Mouse (Mus musculus): ENCODE results near the gene H2-Eb2. TPM values are rescaled to one million over a fixed set of nuclear protein-coding genes. Genes with fewer than 3 reads are reported as not detected.

Gene H2-Eb2
- polyA plus RNA-seq, 1 experiment from 2014 or later: not detected

- H3K27me3 ChIP-seq (replicated peaks; ENCODE audit: low read depth, poor library complexity, severe bottlenecking): peaks cover 10% of the 10 kb centered on the region; the same call in 1 of the 2 replicates
- H3K27ac ChIP-seq (replicated peaks): no peak overlapping the region
- no peaks in the 10 kb centered on the region for H3K36me3 ChIP-seq (replicated peaks)
- no peak for DNase-seq (ENCODE audit: low spot score)
- 0 out of 2 replicates have a peak, but pooled peaks cover 2% of the 10 kb centered on the region for H3K4me1 ChIP-seq
- no peak overlapping the region for H3K4me3 ChIP-seq
- no peaks in the 10 kb centered on the region for H3K9me3 ChIP-seq
Observed at GRCm38 (mm10) chr17:34295307-34295706, 30.2 kb upstream of the H2-Eb2 start.

GRCm38 (mm10) chr17:34295891-34296794 is 29.3 kb upstream of the H2-Eb2 start:
- H3K27ac ChIP-seq (replicated peaks): no peak overlapping the region
- 0 out of 2 replicates have a peak, but pooled peaks cover 2% of the 10 kb centered on the region for H3K4me1 ChIP-seq
- no peaks in the 10 kb centered on the region for H3K9me3 ChIP-seq
- no peaks in the 10 kb centered on the region for H3K36me3 ChIP-seq (replicated peaks)
- peak; percentile 32 for DNase-seq (ENCODE audit: low spot score)
- peak overlapping the region; percentile 52 for H3K4me3 ChIP-seq
- 24% methylated on average over 23 of the region's 23 CpGs for WGBS
- H3K27me3 ChIP-seq (replicated peaks; ENCODE audit: low read depth, poor library complexity, severe bottlenecking): peaks cover 10% of the 10 kb centered on the region; the same call in 1 of the 2 replicates

- 62% methylated on average over 3 of the region's 3 CpGs for WGBS
- no peak overlapping the region for H3K4me3 ChIP-seq
- no peaks in the 10 kb centered on the region for H3K36me3 ChIP-seq (replicated peaks)
- peaks cover 10% of the 10 kb centered on the region; the same call in 1 of the 2 replicates for H3K27me3 ChIP-seq (replicated peaks; ENCODE audit: low read depth, poor library complexity, severe bottlenecking)
- H3K9me3 ChIP-seq: no peaks in the 10 kb centered on the region
- no peak overlapping the region for H3K27ac ChIP-seq (replicated peaks)
- H3K4me1 ChIP-seq: 0 out of 2 replicates have a peak, but pooled peaks cover 2% of the 10 kb centered on the region
- no peak for DNase-seq (ENCODE audit: low spot score)
Observed at GRCm38 (mm10) chr17:34299356-34299755, 26.1 kb upstream of the H2-Eb2 start.

GRCm38 (mm10) chr17:34300071-34300470 is 25.4 kb upstream of the H2-Eb2 start:
- Histone ChIP-seq H3K9me3 (no peaks in the 10 kb centered on the region), H3K27me3 (replicated peaks; ENCODE audit: low read depth, poor library complexity, severe bottlenecking) (peaks cover 9% of the 10 kb centered on the region; the same call in 1 of the 2 replicates), H3K4me3 (no peak overlapping the region), H3K36me3 (replicated peaks) (no peaks in the 10 kb centered on the region), H3K4me1 (0 out of 2 replicates have a peak, but pooled peaks cover 2% of the 10 kb centered on the region), H3K27ac (replicated peaks) (no peak overlapping the region)
- DNase-seq (ENCODE audit: low spot score): no peak
- 91% methylated on average over 8 of the region's 8 CpGs for WGBS

GRCm38 (mm10) chr17:34300691-34301566 is 24.5 kb upstream of the H2-Eb2 start:
- H3K27me3 ChIP-seq (replicated peaks; ENCODE audit: low read depth, poor library complexity, severe bottlenecking): peaks cover 6% of the 10 kb centered on the region; the same call in 1 of the 2 replicates
- no peaks in the 10 kb centered on the region for H3K9me3 ChIP-seq
- H3K4me3 ChIP-seq: no peak overlapping the region
- 78% methylated on average over 23 of the region's 23 CpGs for WGBS
- H3K36me3 ChIP-seq (replicated peaks): no peaks in the 10 kb centered on the region
- no peak for DNase-seq (ENCODE audit: low spot score)
- no peak overlapping the region for H3K27ac ChIP-seq (replicated peaks)
- H3K4me1 ChIP-seq: 0 out of 2 replicates have a peak, but pooled peaks cover 2% of the 10 kb centered on the region

GRCm38 (mm10) chr17:34301670-34302190 is 23.7 kb upstream of the H2-Eb2 start:
- 84% methylated on average over 4 of the region's 4 CpGs for WGBS
- Histone ChIP-seq H3K36me3 (replicated peaks) (no peaks in the 10 kb centered on the region), H3K4me3 (no peak overlapping the region), H3K9me3 (no peaks in the 10 kb centered on the region), H3K4me1 (no peaks in the 10 kb centered on the region), H3K27ac (replicated peaks) (no peak overlapping the region), H3K27me3 (replicated peaks; ENCODE audit: low read depth, poor library complexity, severe bottlenecking) (peaks cover 4% of the 10 kb centered on the region; the same call in 1 of the 2 replicates)
- no peak for DNase-seq (ENCODE audit: low spot score)

GRCm38 (mm10) chr17:34303789-34304188 is 21.7 kb upstream of the H2-Eb2 start:
- Histone ChIP-seq H3K4me1 (no peaks in the 10 kb centered on the region), H3K9me3 (no peaks in the 10 kb centered on the region), H3K27me3 (replicated peaks; ENCODE audit: low read depth, poor library complexity, severe bottlenecking) (peaks cover 6% of the 10 kb centered on the region), H3K36me3 (replicated peaks) (no peaks in the 10 kb centered on the region), H3K27ac (replicated peaks) (no peak overlapping the region), H3K4me3 (no peak overlapping the region)
- DNase-seq (ENCODE audit: low spot score): no peak
- 81% methylated on average over 2 of the region's 2 CpGs for WGBS

- Histone ChIP-seq H3K27me3 (replicated peaks; ENCODE audit: low read depth, poor library complexity, severe bottlenecking) (peaks cover 11% of the 10 kb centered on the region), H3K27ac (replicated peaks) (no peak overlapping the region), H3K4me3 (no peak overlapping the region), H3K4me1 (peaks cover 7% of the 10 kb centered on the region), H3K36me3 (replicated peaks) (no peaks in the 10 kb centered on the region), H3K9me3 (no peaks in the 10 kb centered on the region)
- peak; percentile 28 for DNase-seq (ENCODE audit: low spot score)
- 26% methylated on average over 4 of the region's 4 CpGs for WGBS
Observed at GRCm38 (mm10) chr17:34304751-34305150, 20.7 kb upstream of the H2-Eb2 start.

- Histone ChIP-seq H3K9me3 (no peaks in the 10 kb centered on the region), H3K27me3 (replicated peaks; ENCODE audit: low read depth, poor library complexity, severe bottlenecking) (peaks cover 11% of the 10 kb centered on the region), H3K4me3 (no peak within 1 kb of the TSS), H3K4me1 (peaks cover 11% of the 10 kb centered on the region), H3K27ac (replicated peaks) (no peak within 1 kb of the TSS), H3K36me3 (replicated peaks) (no peaks in the 10 kb centered on the region)
- peak; percentile 79 for DNase-seq (ENCODE audit: low spot score)
Observed at GRCm38 (mm10) chr17:34305380-34306030, 20.0 kb upstream of the H2-Eb2 start, which contains the start of gene H2-Eb1. H2-Eb1 (plus strand) TSS chr17:34305867.

- Histone ChIP-seq H3K4me3 (no peak overlapping the region), H3K27ac (replicated peaks) (no peak overlapping the region), H3K27me3 (replicated peaks; ENCODE audit: low read depth, poor library complexity, severe bottlenecking) (peaks cover 11% of the 10 kb centered on the region), H3K9me3 (no peaks in the 10 kb centered on the region), H3K4me1 (peaks cover 11% of the 10 kb centered on the region), H3K36me3 (replicated peaks) (no peaks in the 10 kb centered on the region)
- 85% methylated on average over 2 of the region's 2 CpGs for WGBS
- DNase-seq (ENCODE audit: low spot score): no peak
Observed at GRCm38 (mm10) chr17:34306407-34306806, 19.1 kb upstream of the H2-Eb2 start.

GRCm38 (mm10) chr17:34307216-34307615 is 18.2 kb upstream of the H2-Eb2 start:
- no peak overlapping the region for H3K27ac ChIP-seq (replicated peaks)
- no peaks in the 10 kb centered on the region for H3K9me3 ChIP-seq
- DNase-seq (ENCODE audit: low spot score): no peak
- no peak overlapping the region for H3K4me3 ChIP-seq
- H3K4me1 ChIP-seq: peaks cover 11% of the 10 kb centered on the region
- H3K27me3 ChIP-seq (replicated peaks; ENCODE audit: low read depth, poor library complexity, severe bottlenecking): peaks cover 11% of the 10 kb centered on the region
- no peaks in the 10 kb centered on the region for H3K36me3 ChIP-seq (replicated peaks)

- 74% methylated on average over 4 of the region's 4 CpGs for WGBS
- Histone ChIP-seq H3K36me3 (replicated peaks) (no peaks in the 10 kb centered on the region), H3K27ac (replicated peaks) (no peak overlapping the region), H3K9me3 (no peaks in the 10 kb centered on the region), H3K27me3 (replicated peaks; ENCODE audit: low read depth, poor library complexity, severe bottlenecking) (peaks cover 11% of the 10 kb centered on the region), H3K4me3 (no peak overlapping the region), H3K4me1 (peaks cover 11% of the 10 kb centered on the region)
- no peak for DNase-seq (ENCODE audit: low spot score)
Observed at GRCm38 (mm10) chr17:34308161-34308560, 17.3 kb upstream of the H2-Eb2 start.

Data from embryonic facial prominence, embryonic 10.5 days (tissue).